Mouse (Mus musculus) bone marrow macrophage, adult 2 months (primary cell): ENCODE results near the gene Zc3h7b.

ENCODE experiments used
- CTCF ChIP-seq: IDR thresholded peaks from 2 replicates; pipeline ENCODE4 v1.5.1; 2012; ENCODE audit warnings: low read depth, mild to moderate bottlenecking, low read length, moderate library complexity
- POLR2A ChIP-seq: IDR thresholded peaks from 2 replicates; pipeline ENCODE4 v1.6.1; 2012; ENCODE audit warnings: mild to moderate bottlenecking, low read depth, low read length, borderline replicate concordance

DNA sequence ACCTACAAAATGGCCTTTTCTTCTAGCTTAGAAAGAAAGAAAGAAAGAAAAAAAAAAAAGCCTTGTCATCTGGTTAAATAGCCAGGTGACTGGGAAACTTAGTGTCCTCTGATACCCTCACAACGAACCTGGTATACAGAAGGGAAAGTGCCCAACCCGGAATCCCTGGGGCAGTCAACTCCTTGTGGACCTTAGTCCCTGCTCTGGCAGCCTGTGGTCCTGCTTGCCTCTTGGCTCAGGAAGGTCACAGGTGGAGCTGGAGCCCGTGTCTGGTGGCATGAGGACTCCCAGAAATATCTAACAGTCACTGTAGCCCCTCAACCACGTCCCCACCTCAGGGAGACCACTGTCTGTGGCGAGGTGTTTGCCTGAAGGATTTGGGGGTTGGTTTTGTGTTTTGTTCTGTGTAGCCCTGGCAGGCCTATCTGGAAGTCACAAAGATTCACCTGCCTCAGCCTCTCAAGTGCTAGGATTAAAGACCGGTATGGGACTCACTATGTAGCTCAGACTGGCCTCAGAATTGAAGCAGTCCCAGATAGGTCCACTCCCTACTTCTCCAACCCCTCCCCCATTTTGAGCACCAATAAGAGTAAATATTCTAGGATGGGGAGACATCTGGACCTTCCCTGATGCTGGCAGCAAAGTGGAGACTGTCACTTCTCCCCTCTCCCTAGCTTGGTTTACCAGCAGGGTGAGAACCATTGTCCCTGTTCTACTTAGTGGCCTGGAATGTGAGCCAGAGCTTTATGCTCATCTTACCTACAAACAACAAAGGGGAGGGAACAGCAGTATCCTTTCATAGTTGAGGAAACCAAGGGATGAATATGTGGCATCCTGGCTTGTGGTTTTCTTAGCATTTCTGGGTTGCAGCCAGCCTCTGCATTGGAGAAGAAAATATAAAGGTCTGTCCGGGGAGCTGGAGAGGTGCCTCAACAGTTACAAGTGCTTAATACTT lies 92.4 kb downstream of the Zc3h7b start:
- TF ChIP-seq POLR2A (no peak), CTCF (no peak)
